Mouse (Mus musculus) forebrain, embryonic 13.5 days (tissue): ENCODE measurements around the gene Ankrd13a. TPM values are rescaled to one million over a fixed set of nuclear protein-coding genes. Genes with fewer than 3 reads are reported as not detected.

Source experiments
- ATAC-seq: fragments of 200-750 bp; cut with Nextera tagmentation; 2 replicates; pipeline ENCODE4 v1.8.0; 2017
- H3K27ac ChIP-seq: fragments of 300-500 bp; sonication (generic); 2 replicates; pipeline ENCODE4 v1.5.1; 2015; ENCODE audit warnings: inconsistent platforms, mild to moderate bottlenecking, moderate library complexity
- H3K27me3 ChIP-seq: fragments of 300-500 bp; sonication (generic); 2 replicates; pipeline ENCODE4 v1.6.1; 2015; ENCODE audit warnings: mild to moderate bottlenecking, inconsistent platforms
- H3K36me3 ChIP-seq: fragments of 300-500 bp; sonication (generic); 2 replicates; pipeline ENCODE4 v1.6.1; 2015; ENCODE audit warnings: mild to moderate bottlenecking, inconsistent platforms; ENCODE audit not compliant: poor library complexity, severe bottlenecking
- H3K4me1 ChIP-seq: fragments of 300-500 bp; sonication (generic); 2 replicates; pipeline ENCODE4 v1.6.1; 2015; ENCODE audit warnings: inconsistent platforms
- H3K4me2 ChIP-seq: fragments of 300-500 bp; sonication (generic); 2 replicates; pipeline ENCODE4 v1.6.1; 2015; ENCODE audit warnings: inconsistent platforms, mild to moderate bottlenecking, moderate library complexity
- H3K4me3 ChIP-seq: fragments of 300-500 bp; sonication (generic); 2 replicates; pipeline ENCODE4 v1.5.1; 2015; ENCODE audit warnings: mild to moderate bottlenecking, inconsistent platforms
- H3K9ac ChIP-seq: fragments of 300-500 bp; sonication (generic); 2 replicates; pipeline ENCODE4 v1.6.1; 2015; ENCODE audit warnings: mild to moderate bottlenecking, inconsistent platforms
- H3K9me3 ChIP-seq: fragments of 300-500 bp; sonication (generic); replicated peaks from 2 replicates; pipeline ENCODE4 v1.6.1; 2016; ENCODE audit warnings: inconsistent platforms
- WGBS: fragments of 180-500 bp; shearing (Covaris S2); methylation state at CpG from one replicate; pipeline ENCODE4 v1.1.7; 2015; 5-methylcytosine and 5-hydroxymethylcytosine counted together
- polyA plus RNA-seq: library from polyadenylated mRNA; unstranded; fragments of >200 nt; fragmentation: Nextera tagmentation; extraction: Ambion mirVana; gene quantifications from 2 replicates; pipeline ENCODE4 v1.2.1, GENCODE M21; 2015

Gene Ankrd13a
- polyA plus RNA-seq, 1 experiment from 2014 or later, result 30.0 TPM

- no peak for ATAC-seq
- no peaks in the 10 kb centered on the region for H3K9me3 ChIP-seq
- no peak overlapping the region for H3K4me2 ChIP-seq
- H3K4me3 ChIP-seq, result no peak overlapping the region
- peaks cover 27% of the 10 kb centered on the region for H3K4me1 ChIP-seq
- no peak overlapping the region for H3K9ac ChIP-seq
- no peaks in the 10 kb centered on the region for H3K27me3 ChIP-seq
- WGBS, result 94% methylated on average over 8 of the region's 8 CpGs
- peaks cover 15% of the 10 kb centered on the region for H3K36me3 ChIP-seq
- H3K27ac ChIP-seq, result no peak overlapping the region
Measured at GRCm38 (mm10) chr5:114769786-114770185, 4.7 kb upstream of the Ankrd13a start.

DNA sequence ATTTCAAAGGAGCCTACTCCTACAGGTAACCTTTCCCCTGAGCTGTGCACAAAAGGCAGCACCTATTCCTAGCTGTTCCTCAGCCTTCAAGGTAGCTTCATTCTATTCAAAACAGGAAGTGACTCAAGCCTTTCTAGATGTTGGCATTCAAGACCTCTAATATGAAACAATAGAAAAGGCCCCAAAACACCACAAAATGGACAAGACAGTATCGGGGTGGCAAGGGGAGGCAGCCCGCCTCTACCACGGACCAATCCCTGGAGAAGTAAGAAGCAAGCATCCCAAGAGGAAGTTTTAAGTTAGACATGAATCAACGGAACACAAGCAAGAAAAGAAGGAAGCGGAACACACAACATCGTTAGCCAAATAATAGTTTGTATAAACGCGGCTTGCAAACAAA, 2.7 kb upstream of the Ankrd13a start:
- H3K27ac ChIP-seq, result no peak overlapping the region
- no peaks in the 10 kb centered on the region for H3K9me3 ChIP-seq
- peak overlapping the region; percentile 97 for H3K9ac ChIP-seq
- no peak for ATAC-seq
- H3K4me3 ChIP-seq, result peak overlapping the region; percentile 98
- H3K4me1 ChIP-seq, result peaks cover 42% of the 10 kb centered on the region
- H3K4me2 ChIP-seq, result peak overlapping the region; percentile 88
- WGBS, result 63% methylated on average over 8 of the region's 8 CpGs
- H3K27me3 ChIP-seq, result no peaks in the 10 kb centered on the region
- no peaks in the 10 kb centered on the region for H3K36me3 ChIP-seq

DNA sequence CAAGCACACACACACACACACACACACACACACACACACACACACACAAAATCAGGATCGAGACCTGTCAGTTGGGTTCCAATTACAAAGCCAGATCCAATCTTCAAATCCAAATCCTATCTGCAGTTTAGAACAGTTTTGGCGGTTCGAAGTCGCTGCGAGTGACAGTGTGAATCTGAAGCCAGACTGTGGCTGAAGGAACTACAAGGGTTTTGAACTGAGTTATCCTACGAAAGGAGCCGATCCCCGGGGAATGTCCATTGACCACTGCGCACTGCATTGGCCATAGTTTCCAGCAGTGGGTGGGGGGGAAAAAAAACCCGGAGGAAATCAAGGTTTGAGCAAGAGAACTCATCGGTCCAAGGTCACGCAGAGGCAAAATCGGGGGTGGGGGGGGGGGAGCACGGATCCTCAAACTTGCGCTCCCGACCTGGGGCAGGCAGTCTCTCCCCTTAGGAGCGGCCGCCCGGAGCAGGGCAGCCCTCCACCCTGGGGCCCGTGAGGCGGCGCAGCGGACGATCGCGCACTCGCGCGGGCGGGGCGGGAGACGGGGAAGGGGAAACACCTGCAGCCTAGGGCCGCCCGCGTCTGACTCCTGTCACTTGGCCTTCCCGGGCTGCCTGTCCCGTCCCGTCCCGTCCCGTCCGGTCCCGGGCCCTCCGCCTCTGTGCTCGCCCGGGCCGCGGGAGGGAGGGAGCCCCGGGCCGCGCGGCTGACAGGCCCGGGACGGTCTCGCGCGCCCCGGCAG, 1.8 kb upstream of the Ankrd13a start:
- peak overlapping the region; percentile 98 for H3K4me3 ChIP-seq
- H3K27ac ChIP-seq, result peak overlapping the region; percentile 93
- peaks cover 47% of the 10 kb centered on the region for H3K4me1 ChIP-seq
- peak overlapping the region; percentile 97 for H3K9ac ChIP-seq
- H3K9me3 ChIP-seq, result no peaks in the 10 kb centered on the region
- no peaks in the 10 kb centered on the region for H3K27me3 ChIP-seq
- peak overlapping the region; percentile 88 for H3K4me2 ChIP-seq
- ATAC-seq, result peak; percentile 47
- H3K36me3 ChIP-seq, result no peaks in the 10 kb centered on the region
- under 1% methylated on average over 26 of the region's 57 CpGs for WGBS

GRCm38 (mm10) chr5:114773211-114773710, 1.2 kb upstream of the Ankrd13a start:
- Histone ChIP-seq H3K4me3 (peak overlapping the region; percentile 98), H3K27ac (peak overlapping the region; percentile 93), H3K9me3 (no peaks in the 10 kb centered on the region), H3K9ac (peak overlapping the region; percentile 97), H3K27me3 (no peaks in the 10 kb centered on the region), H3K36me3 (no peaks in the 10 kb centered on the region), H3K4me2 (peak overlapping the region; percentile 88), H3K4me1 (peaks cover 52% of the 10 kb centered on the region)
- WGBS, result under 1% methylated on average over 52 of the region's 52 CpGs
- peak; percentile 86 for ATAC-seq

DNA sequence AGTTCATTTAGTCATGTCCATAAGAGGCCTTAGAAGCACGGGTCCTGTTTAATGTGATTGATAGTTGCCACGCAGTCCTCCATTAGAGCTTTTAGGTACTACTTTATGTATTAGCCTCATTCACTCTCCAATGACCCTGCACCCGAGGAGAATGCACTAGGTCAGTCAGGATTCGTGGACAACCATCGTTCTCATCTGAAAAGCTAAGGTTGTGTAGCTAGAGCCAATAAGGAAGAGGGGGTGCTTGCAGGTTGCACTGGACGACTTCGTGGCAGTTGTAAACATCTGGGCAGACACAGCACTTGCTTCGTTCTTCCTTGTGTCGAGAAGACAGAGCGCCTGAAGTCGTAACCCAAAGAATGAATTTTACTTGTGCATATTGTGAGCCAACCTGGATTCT, 697 bp upstream of the Ankrd13a start:
- peak; percentile 9; the same call in 1 of the 2 replicates for ATAC-seq
- H3K4me1 ChIP-seq, result peaks cover 54% of the 10 kb centered on the region
- H3K36me3 ChIP-seq, result no peaks in the 10 kb centered on the region
- no peaks in the 10 kb centered on the region for H3K27me3 ChIP-seq
- H3K4me2 ChIP-seq, result peak overlapping the region; percentile 88
- peak overlapping the region; percentile 93 for H3K27ac ChIP-seq
- peak overlapping the region; percentile 98 for H3K4me3 ChIP-seq
- H3K9ac ChIP-seq, result peak overlapping the region; percentile 97
- WGBS, result under 1% methylated on average over 11 of the region's 11 CpGs
- no peaks in the 10 kb centered on the region for H3K9me3 ChIP-seq

DNA sequence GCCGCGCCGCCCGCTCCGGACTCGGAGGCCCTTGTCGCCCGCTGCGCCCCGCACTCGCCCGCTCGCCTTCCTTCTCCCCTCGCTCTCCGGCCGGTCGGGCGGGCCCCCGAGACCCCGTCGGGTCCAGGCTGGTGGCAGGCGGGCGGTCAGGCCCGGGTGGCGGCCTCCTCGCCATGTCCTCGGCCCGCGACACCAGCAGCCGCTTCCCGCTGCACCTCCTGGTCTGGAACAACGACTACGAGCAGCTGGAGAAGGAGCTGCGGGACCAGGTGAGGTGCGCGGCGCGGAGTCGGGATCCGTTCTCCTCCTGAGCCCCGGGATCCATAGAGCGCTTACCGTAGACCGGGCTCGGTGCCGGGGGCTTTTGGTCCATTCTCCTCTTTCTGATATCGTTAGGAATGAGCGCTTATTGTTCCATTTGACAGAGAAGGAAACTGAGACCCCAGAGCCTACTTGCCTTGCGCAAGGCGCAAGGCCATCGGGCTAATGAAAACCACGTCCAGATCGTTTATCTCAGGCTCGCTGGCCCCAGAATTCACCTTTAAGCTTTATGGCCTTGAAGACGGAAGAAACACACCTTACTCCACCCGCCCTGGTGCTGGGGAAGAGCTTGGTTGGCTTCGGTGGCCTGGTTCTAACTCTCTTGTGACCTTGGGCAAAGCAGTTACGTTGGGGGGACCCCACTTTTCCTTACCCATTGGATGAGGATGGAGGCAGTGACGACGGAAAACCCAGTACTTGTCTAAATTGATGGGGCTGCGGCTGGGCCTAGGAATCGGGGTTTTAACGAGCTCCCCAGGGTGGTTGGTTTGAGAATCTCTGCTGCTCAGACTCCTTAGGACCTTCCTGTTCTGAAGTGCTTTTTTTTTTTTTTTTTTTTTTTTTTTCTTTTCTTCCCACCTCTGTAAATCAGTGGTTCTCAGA, 841 bp downstream of the Ankrd13a start, which contains the start of gene Git2:
TSS of gene Git2 (minus strand) at position 462 of the 924 bp plus-strand sequence.
- peak within 1 kb of the TSS; percentile 88 for H3K4me2 ChIP-seq
- H3K27me3 ChIP-seq, result no peaks in the 10 kb centered on the region
- peak within 1 kb of the TSS; percentile 93 for H3K27ac ChIP-seq
- H3K9ac ChIP-seq, result peak within 1 kb of the TSS; percentile 97
- H3K4me1 ChIP-seq, result peaks cover 55% of the 10 kb centered on the region
- no peaks in the 10 kb centered on the region for H3K9me3 ChIP-seq
- no peak for ATAC-seq
- peak within 1 kb of the TSS; percentile 98 for H3K4me3 ChIP-seq
- H3K36me3 ChIP-seq, result no peaks in the 10 kb centered on the region
- under 1% methylated on average over 63 of the region's 63 CpGs for WGBS

DNA sequence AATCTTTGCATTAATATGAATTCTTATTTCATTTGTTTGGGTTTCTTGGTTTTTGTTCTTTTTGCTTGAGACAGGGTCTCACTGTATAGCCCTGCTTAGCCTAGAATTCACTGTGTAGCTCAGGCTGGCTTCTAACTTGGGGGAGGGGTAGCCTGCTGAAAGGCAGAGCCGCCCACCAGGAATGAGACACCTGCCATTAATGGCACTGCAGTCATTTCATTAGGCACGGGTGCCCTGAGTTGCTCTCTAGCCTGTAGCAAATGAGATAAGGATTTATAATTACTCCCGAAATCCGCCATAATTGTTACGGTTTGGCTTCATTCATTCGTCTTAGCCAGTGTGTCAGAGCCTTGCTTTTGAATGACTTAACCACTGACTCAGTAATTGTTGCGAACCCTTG, 1.7 kb downstream of the Ankrd13a start:
- H3K4me1 ChIP-seq, result peaks cover 53% of the 10 kb centered on the region
- no peak overlapping the region for H3K9ac ChIP-seq
- H3K9me3 ChIP-seq, result no peaks in the 10 kb centered on the region
- H3K36me3 ChIP-seq, result no peaks in the 10 kb centered on the region
- ATAC-seq, result no peak
- H3K4me2 ChIP-seq, result peak overlapping the region; percentile 88
- H3K27me3 ChIP-seq, result no peaks in the 10 kb centered on the region
- no peak overlapping the region for H3K27ac ChIP-seq
- 47% methylated on average over 7 of the region's 7 CpGs for WGBS
- H3K4me3 ChIP-seq, result peak overlapping the region; percentile 98

DNA sequence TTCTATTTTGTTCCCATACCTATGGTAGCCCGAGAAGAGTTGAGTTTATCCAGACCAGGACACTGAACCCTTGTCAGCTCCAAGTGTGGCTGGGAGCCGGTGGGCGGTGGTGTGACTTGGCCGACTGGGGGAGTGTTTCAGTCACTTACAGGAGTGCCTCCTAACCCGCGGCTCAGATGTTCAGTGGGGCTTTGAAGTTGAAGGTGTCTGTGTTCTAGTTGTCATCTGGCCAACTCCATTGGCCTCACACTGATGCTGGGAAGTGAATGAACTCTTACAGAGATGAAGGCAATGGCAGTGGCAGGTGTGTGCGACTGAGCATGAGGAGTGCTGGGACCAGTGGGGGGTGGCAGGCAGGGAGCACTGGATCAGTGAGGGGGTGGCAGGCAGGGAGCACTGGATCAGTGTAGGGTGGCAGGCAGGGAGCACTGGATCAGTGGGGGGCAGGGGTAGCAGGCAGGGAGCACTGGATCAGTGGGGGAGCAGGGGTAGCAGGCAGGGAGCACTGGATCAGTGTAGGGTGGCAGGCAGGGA, 5.5 kb downstream of the Ankrd13a start:
- Histone ChIP-seq H3K4me2 (no peak overlapping the region), H3K36me3 (no peaks in the 10 kb centered on the region), H3K27me3 (no peaks in the 10 kb centered on the region), H3K4me1 (peaks cover 33% of the 10 kb centered on the region), H3K9ac (no peak overlapping the region), H3K4me3 (no peak overlapping the region), H3K27ac (no peak overlapping the region; the same call in 1 of the 2 replicates), H3K9me3 (no peaks in the 10 kb centered on the region)
- 84% methylated on average over 7 of the region's 7 CpGs for WGBS
- no peak for ATAC-seq

DNA sequence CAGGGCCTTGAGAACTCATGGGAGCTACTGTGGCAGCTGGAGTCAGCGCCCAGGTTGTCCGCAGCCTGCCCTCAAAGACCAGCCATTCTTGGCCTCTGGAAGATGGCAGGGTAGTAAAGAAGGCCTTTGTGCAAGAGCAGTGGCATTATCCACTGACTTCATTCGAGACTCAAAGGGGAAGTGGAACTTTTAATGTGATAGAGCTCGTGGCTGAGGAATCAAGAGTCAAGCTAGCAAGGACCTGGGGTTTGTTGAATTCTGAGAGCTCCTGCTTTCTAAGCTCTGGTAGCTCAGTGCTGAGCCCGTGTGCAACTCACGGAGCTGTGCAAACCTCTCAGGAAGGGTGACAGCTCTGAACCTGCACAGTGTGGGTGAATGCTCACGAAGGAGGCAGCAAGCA, 6.4 kb downstream of the Ankrd13a start:
- 88% methylated on average over 7 of the region's 7 CpGs for WGBS
- Histone ChIP-seq H3K36me3 (peaks cover 3% of the 10 kb centered on the region; the same call in 1 of the 2 replicates), H3K9ac (no peak overlapping the region), H3K4me3 (no peak overlapping the region), H3K27ac (no peak overlapping the region), H3K4me2 (no peak overlapping the region), H3K9me3 (no peaks in the 10 kb centered on the region), H3K27me3 (no peaks in the 10 kb centered on the region), H3K4me1 (peaks cover 28% of the 10 kb centered on the region)
- no peak for ATAC-seq

DNA sequence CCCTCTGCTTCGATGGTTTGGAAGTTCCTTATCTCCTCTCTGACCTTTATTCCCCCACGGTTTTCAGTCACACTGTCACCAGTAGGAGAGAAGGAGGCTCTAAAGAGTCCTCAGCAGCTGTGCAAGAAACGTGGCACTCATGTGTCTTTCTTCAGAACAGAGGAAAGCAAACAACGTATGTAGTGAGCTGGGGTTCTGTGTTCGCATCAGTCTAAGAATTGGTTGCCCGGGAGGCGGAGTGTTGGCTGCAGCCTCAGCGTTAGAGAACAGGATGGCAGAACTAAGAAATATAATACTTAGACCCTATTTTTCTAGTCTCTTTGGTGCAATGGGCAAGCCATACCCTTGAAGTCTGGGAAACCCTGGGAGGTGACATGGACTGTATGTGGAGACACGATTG, 8.5 kb downstream of the Ankrd13a start:
- H3K27me3 ChIP-seq, result no peaks in the 10 kb centered on the region
- 89% methylated on average over 9 of the region's 9 CpGs for WGBS
- H3K4me1 ChIP-seq, result peaks cover 10% of the 10 kb centered on the region
- no peaks in the 10 kb centered on the region for H3K9me3 ChIP-seq
- H3K4me2 ChIP-seq, result no peak overlapping the region
- H3K9ac ChIP-seq, result no peak overlapping the region
- no peak overlapping the region for H3K4me3 ChIP-seq
- ATAC-seq, result no peak
- peaks cover 23% of the 10 kb centered on the region for H3K36me3 ChIP-seq
- no peak overlapping the region for H3K27ac ChIP-seq

- H3K9ac ChIP-seq, result no peak overlapping the region
- H3K4me2 ChIP-seq, result no peak overlapping the region
- peaks cover 28% of the 10 kb centered on the region for H3K36me3 ChIP-seq
- no peak overlapping the region for H3K27ac ChIP-seq
- H3K9me3 ChIP-seq, result no peaks in the 10 kb centered on the region
- WGBS, result 85% methylated on average over 12 of the region's 12 CpGs
- no peaks in the 10 kb centered on the region for H3K27me3 ChIP-seq
- H3K4me3 ChIP-seq, result no peak overlapping the region
- no peak for ATAC-seq
- peaks cover 8% of the 10 kb centered on the region; the same call in 1 of the 2 replicates for H3K4me1 ChIP-seq
Measured at GRCm38 (mm10) chr5:114783405-114784163, 9.1 kb downstream of the Ankrd13a start.
